ENCODE assay signal across 17 mouse cellular contexts in genomic region chr13:46908387-46908786, GRCm38 (mm10).
"Had no signal": no experiment of that assay in that cellular context is flagged by ENCODE, and none has a peak within 500 bp of the region (broad histone marks: within the 10 kb centered on the region; RNA-seq: fewer than 3 reads in every experiment).

No protein-coding gene starts in this region.

- H3K36me3 ChIP-seq: liver, embryonic 13.5 days; midbrain, embryonic 15.5 days; neural tube, embryonic 12.5 days; neural tube, embryonic 15.5 days had no signal

- H3K27me3 ChIP-seq: liver, embryonic 13.5 days; midbrain, embryonic 12.5 days; midbrain, embryonic 15.5 days; neural tube, embryonic 12.5 days; neural tube, embryonic 15.5 days had no signal

- H3K9ac ChIP-seq: liver, embryonic 13.5 days; midbrain, embryonic 12.5 days; midbrain, embryonic 15.5 days; neural tube, embryonic 12.5 days; neural tube, embryonic 15.5 days had no signal

- H3K4me2 ChIP-seq: liver, embryonic 13.5 days; midbrain, embryonic 15.5 days; neural tube, embryonic 12.5 days; neural tube, embryonic 15.5 days had no signal

- DNase-seq: kidney, postnatal 10 days; kidney, postnatal 36 days; layer of hippocampus, postnatal 36 days; liver, embryonic 13.5 days; lung, adult 2 months; lung, postnatal 14 days; right cerebral cortex, adult 18-20 months; right cerebral cortex, postnatal 14 days; thymus, adult 2 months; thymus, postnatal 14 days; thymus, postnatal 4 days had no signal

- H3K9me3 ChIP-seq: liver, embryonic 13.5 days; midbrain, embryonic 12.5 days; midbrain, embryonic 15.5 days; neural tube, embryonic 12.5 days; neural tube, embryonic 15.5 days had no signal

- ATAC-seq: midbrain, embryonic 15.5 days had no signal

- H3K27ac ChIP-seq: left cerebral cortex, adult 2 months; liver, embryonic 13.5 days; midbrain, embryonic 15.5 days; neural tube, embryonic 12.5 days; neural tube, embryonic 15.5 days; stomach, postnatal 0 days had no signal

- H3K4me3 ChIP-seq: left cerebral cortex, adult 2 months; liver, embryonic 13.5 days; midbrain, embryonic 12.5 days; midbrain, embryonic 15.5 days; neural tube, embryonic 12.5 days; neural tube, embryonic 15.5 days had no signal
